Mouse (Mus musculus) lung, embryonic 15.5 days (tissue): ENCODE data around the gene Cfi. TPM values are rescaled to one million over a fixed set of nuclear protein-coding genes. Genes with fewer than 3 reads are reported as not detected.

Experiments
- ATAC-seq: fragments of 200-750 bp; cut with Nextera tagmentation; 2 replicates; pipeline ENCODE4 v1.8.0; 2017; ENCODE audit warnings: moderate number of reproducible peaks, borderline replicate concordance; ENCODE audit not compliant: low FRiP score, low TSS enrichment; ENCODE audit errors: extremely low read depth
- H3K27ac ChIP-seq: fragments of 300-500 bp; sonication (generic); 2 replicates; pipeline ENCODE4 v1.5.1; 2015; ENCODE audit warnings: moderate library complexity, mild to moderate bottlenecking, inconsistent platforms
- H3K27me3 ChIP-seq: fragments of 300-500 bp; sonication (generic); 2 replicates; pipeline ENCODE4 v1.6.1; 2015; ENCODE audit warnings: inconsistent platforms
- H3K36me3 ChIP-seq: fragments of 300-500 bp; sonication (generic); 2 replicates; pipeline ENCODE4 v1.6.1; 2015; ENCODE audit warnings: inconsistent platforms
- H3K4me1 ChIP-seq: fragments of 300-500 bp; sonication (generic); 2 replicates; pipeline ENCODE4 v1.6.1; 2015; ENCODE audit warnings: inconsistent platforms
- H3K4me2 ChIP-seq: fragments of 300-500 bp; sonication (generic); 2 replicates; pipeline ENCODE4 v1.6.1; 2015; ENCODE audit warnings: inconsistent platforms, mild to moderate bottlenecking, moderate library complexity
- H3K4me3 ChIP-seq: fragments of 300-500 bp; sonication (generic); 2 replicates; pipeline ENCODE4 v1.5.1; 2015; ENCODE audit warnings: mild to moderate bottlenecking, inconsistent platforms
- H3K9ac ChIP-seq: fragments of 300-500 bp; sonication (generic); 2 replicates; pipeline ENCODE4 v1.6.1; 2015; ENCODE audit warnings: inconsistent platforms
- H3K9me3 ChIP-seq: fragments of 300-500 bp; sonication (generic); 2 replicates; pipeline ENCODE4 v1.6.1; 2016; ENCODE audit warnings: inconsistent platforms
- WGBS: fragments of 180-500 bp; shearing (Covaris S2); methylation state at CpG from one replicate; pipeline ENCODE4 v1.1.7; 2015; 5-methylcytosine and 5-hydroxymethylcytosine counted together
- polyA plus RNA-seq: library from polyadenylated mRNA; unstranded; fragments of >200 nt; fragmentation: Nextera tagmentation; extraction: Ambion mirVana; gene quantifications from 2 replicates; pipeline ENCODE4 v1.2.1, GENCODE M21; 2015

Cfi gene
- polyA plus RNA-seq, 1 experiment from 2014 or later, result 19.8 TPM

GRCm38 (mm10) chr3:129901271-129901809 is 65.7 kb downstream of the Cfi start, which contains the start of gene Casp6:
TSS of gene Casp6 (plus strand) at chr3:129901425.
- H3K36me3 ChIP-seq, result 0 out of 2 replicates have a peak, but pooled peaks cover 4% of the 10 kb centered on the region
- H3K4me3 ChIP-seq, result peak within 1 kb of the TSS; percentile 76
- no peaks in the 10 kb centered on the region for H3K9me3 ChIP-seq
- H3K4me1 ChIP-seq, result peaks cover 15% of the 10 kb centered on the region
- ATAC-seq, result peak; percentile 96
- WGBS, result 0% methylated on average over 34 of the region's 34 CpGs
- peak within 1 kb of the TSS; percentile 51 for H3K9ac ChIP-seq
- H3K27me3 ChIP-seq, result no peaks in the 10 kb centered on the region
- peak within 1 kb of the TSS; percentile 65 for H3K27ac ChIP-seq
- peak within 1 kb of the TSS; percentile 73 for H3K4me2 ChIP-seq

- no peak overlapping the region for H3K4me2 ChIP-seq
- H3K4me1 ChIP-seq, result peaks cover 15% of the 10 kb centered on the region
- no peak for ATAC-seq
- no peak overlapping the region for H3K4me3 ChIP-seq
- H3K27ac ChIP-seq, result no peak overlapping the region
- 0 out of 2 replicates have a peak, but pooled peaks cover 4% of the 10 kb centered on the region for H3K36me3 ChIP-seq
- H3K27me3 ChIP-seq, result no peaks in the 10 kb centered on the region
- no peak overlapping the region for H3K9ac ChIP-seq
- H3K9me3 ChIP-seq, result no peaks in the 10 kb centered on the region
- WGBS, result 84% methylated on average over 3 of the region's 3 CpGs
Observed at GRCm38 (mm10) chr3:129903369-129903768, 67.7 kb downstream of the Cfi start.

DNA sequence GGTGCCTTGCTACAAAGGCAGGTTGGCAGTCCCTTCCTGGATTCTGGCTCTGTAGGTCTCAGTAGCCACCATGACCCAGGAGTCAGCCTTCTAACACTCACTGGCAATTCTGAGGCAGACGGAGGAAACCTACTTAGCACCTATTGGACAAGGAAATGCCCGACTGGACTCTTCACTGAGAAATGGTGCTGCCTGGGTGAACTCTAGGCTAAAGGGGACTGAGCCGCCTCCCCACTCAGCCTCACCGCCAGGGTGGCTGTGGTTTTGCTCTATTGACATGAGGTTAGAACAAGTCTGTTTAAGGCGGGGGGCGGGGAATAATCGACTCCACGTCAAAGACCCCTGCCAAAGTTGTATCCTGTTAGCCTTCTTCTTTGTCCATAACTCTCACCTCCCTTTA is 68.2 kb downstream of the Cfi start:
- no peak overlapping the region for H3K4me2 ChIP-seq
- 78% methylated on average over 8 of the region's 8 CpGs for WGBS

DNA sequence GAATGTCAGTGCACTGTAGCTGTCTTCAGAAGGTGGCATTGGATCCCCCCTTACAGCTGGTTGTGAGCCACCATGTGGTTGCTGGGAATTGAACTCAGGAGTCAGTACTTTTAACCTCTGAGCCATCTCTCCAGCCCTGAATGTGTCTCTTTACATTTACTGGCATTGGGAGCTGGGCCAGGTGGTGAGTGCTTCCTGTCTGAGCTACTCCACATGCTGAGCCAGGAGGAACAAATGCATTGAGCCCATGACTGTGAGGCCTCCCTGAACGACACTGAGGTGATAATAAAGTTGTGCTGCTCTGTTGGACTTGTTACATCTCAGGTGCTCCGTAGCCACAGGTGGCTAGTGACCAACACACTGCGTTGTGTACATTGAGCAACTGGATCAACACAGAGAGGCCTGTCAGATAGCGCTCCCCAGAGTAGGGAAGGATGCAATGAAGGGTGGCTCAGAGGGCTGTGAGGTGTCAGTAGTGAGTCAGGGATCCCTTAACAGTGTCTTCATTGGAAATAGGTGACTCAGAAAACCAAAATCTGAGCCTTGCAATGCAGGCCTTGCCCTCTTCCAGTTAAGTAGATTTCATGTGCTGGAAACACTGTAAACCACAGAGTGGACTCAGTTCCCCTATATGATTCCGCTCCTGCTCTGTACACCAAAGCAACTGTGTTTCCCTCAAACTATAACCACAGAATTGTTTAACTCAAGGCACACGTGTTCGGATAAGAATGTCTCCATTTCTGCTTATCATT is 68.9 kb downstream of the Cfi start:
- H3K4me1 ChIP-seq, result peaks cover 15% of the 10 kb centered on the region
- H3K27ac ChIP-seq, result no peak overlapping the region
- H3K4me2 ChIP-seq, result no peak overlapping the region
- H3K9ac ChIP-seq, result no peak overlapping the region
- H3K9me3 ChIP-seq, result no peaks in the 10 kb centered on the region
- ATAC-seq, result no peak
- peaks cover 14% of the 10 kb centered on the region for H3K36me3 ChIP-seq
- no peak overlapping the region for H3K4me3 ChIP-seq
- WGBS, result 72% methylated on average over 7 of the region's 7 CpGs
- H3K27me3 ChIP-seq, result no peaks in the 10 kb centered on the region

More for the DNA sequence above, 68.2 kb downstream of the Cfi start:
- Histone ChIP-seq H3K27me3 (no peaks in the 10 kb centered on the region), H3K4me3 (no peak overlapping the region), H3K4me1 (peaks cover 15% of the 10 kb centered on the region), H3K36me3 (peaks cover 7% of the 10 kb centered on the region; the same call in 1 of the 2 replicates), H3K9ac (no peak overlapping the region), H3K27ac (no peak overlapping the region), H3K9me3 (no peaks in the 10 kb centered on the region)
- no peak for ATAC-seq

- Histone ChIP-seq H3K9ac (no peak overlapping the region), H3K27ac (no peak overlapping the region), H3K36me3 (peaks cover 50% of the 10 kb centered on the region), H3K4me3 (no peak overlapping the region), H3K4me1 (no peaks in the 10 kb centered on the region), H3K4me2 (no peak overlapping the region), H3K9me3 (no peaks in the 10 kb centered on the region), H3K27me3 (no peaks in the 10 kb centered on the region)
- WGBS, result 89% methylated on average over 14 of the region's 14 CpGs
- no peak for ATAC-seq
Observed at GRCm38 (mm10) chr3:129912025-129912424, 76.3 kb downstream of the Cfi start.

DNA sequence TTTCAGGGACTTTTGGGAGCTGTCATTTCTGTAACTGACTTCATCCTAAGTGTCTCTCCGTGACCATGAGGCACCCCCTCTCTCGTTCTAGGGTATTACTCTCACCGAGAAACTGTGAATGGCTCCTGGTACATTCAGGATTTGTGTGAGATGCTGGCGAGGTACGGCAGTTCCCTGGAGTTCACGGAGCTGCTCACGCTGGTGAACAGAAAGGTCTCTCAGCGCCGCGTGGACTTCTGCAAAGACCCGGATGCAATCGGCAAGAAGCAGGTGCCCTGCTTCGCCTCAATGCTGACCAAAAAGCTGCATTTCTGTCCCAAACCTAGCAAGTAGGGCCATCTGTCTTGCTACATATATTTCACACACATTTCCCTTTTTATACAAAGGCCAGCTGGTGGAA is 77.6 kb downstream of the Cfi start:
- no peak overlapping the region for H3K4me2 ChIP-seq
- H3K27me3 ChIP-seq, result no peaks in the 10 kb centered on the region
- 93% methylated on average over 13 of the region's 13 CpGs for WGBS
- no peaks in the 10 kb centered on the region for H3K4me1 ChIP-seq
- peaks cover 50% of the 10 kb centered on the region for H3K36me3 ChIP-seq
- ATAC-seq, result no peak
- H3K9ac ChIP-seq, result no peak overlapping the region
- H3K4me3 ChIP-seq, result no peak overlapping the region
- no peak overlapping the region for H3K27ac ChIP-seq
- H3K9me3 ChIP-seq, result no peaks in the 10 kb centered on the region

DNA sequence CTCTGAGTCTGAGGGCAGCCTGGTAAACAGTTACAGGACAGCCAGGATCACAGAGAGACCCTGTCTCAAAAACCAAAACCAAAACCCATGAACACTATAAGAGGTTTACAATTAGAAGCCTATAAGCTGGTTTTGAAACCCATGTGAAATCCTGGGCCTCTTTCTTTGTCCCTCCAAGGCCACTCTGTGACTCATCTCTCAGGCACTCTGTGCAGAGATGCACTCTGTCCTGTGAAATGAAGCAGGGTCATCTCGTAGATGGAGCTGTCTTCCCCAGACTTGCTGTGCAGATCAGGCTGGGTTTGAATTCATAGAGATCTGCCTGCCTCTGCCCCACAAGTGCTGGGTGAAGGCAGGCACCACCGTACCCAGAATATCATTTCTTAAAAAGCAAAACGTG is 81.7 kb downstream of the Cfi start:
- no peak for ATAC-seq
- no peak overlapping the region for H3K4me3 ChIP-seq
- H3K9me3 ChIP-seq, result no peaks in the 10 kb centered on the region
- no peaks in the 10 kb centered on the region for H3K4me1 ChIP-seq
- no peaks in the 10 kb centered on the region for H3K27me3 ChIP-seq
- WGBS, result 75% methylated on average over 3 of the region's 3 CpGs
- H3K4me2 ChIP-seq, result no peak overlapping the region
- no peak overlapping the region for H3K9ac ChIP-seq
- H3K27ac ChIP-seq, result no peak overlapping the region
- peaks cover 22% of the 10 kb centered on the region for H3K36me3 ChIP-seq

DNA sequence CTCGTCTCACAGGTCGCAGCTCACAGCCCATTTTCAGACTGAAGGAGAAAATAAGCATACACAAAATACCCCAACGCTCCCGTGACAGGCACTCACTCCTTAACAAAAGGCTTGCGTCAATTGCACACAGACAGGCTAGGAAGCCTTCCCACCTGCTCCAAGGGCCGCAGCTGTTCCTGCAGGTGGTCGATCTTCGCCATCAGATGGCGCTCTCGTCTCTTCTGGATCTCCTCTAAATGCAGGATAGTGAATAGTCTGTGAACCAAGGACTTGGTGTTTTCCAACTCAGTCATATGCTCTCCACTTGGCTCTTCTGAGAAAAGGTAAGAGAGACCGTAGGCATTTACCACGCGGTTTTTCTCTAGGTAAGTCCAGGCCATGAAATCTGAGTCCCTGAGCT is 82.8 kb downstream of the Cfi start:
- H3K4me2 ChIP-seq, result no peak overlapping the region
- H3K4me3 ChIP-seq, result no peak overlapping the region
- H3K36me3 ChIP-seq, result peaks cover 14% of the 10 kb centered on the region
- no peaks in the 10 kb centered on the region for H3K27me3 ChIP-seq
- no peak overlapping the region for H3K9ac ChIP-seq
- 13% methylated on average over 13 of the region's 13 CpGs for WGBS
- no peaks in the 10 kb centered on the region for H3K4me1 ChIP-seq
- no peak overlapping the region for H3K27ac ChIP-seq
- ATAC-seq, result no peak
- no peaks in the 10 kb centered on the region for H3K9me3 ChIP-seq

GRCm38 (mm10) chr3:129923581-129923980 is 87.9 kb downstream of the Cfi start:
- ATAC-seq, result no peak
- Histone ChIP-seq H3K4me1 (no peaks in the 10 kb centered on the region), H3K9ac (no peak overlapping the region), H3K27ac (no peak overlapping the region), H3K9me3 (no peaks in the 10 kb centered on the region), H3K4me3 (no peak overlapping the region), H3K4me2 (no peak overlapping the region), H3K27me3 (no peaks in the 10 kb centered on the region), H3K36me3 (no peaks in the 10 kb centered on the region)
- 84% methylated on average over 7 of the region's 7 CpGs for WGBS

Other genes starting within 250 kb of the Cfi start
- 0.96 and 1.3 TPM in 2 replicates for gene Egf, start 80.6 kb upstream of the Cfi start, polyA plus RNA-seq
- gene Lrit3, start 31.9 kb upstream of the Cfi start, polyA plus RNA-seq, result not detected in 2 replicates
- gene Rrh, start 13.3 kb upstream of the Cfi start, polyA plus RNA-seq, result 0.15 TPM in 1 of 2 replicates, not detected in the other
- gene Gar1, start 4.5 kb upstream of the Cfi start, polyA plus RNA-seq, result 82.9 and 92.0 TPM in 2 replicates
- gene Pla2g12a, start 42.7 kb downstream of the Cfi start, polyA plus RNA-seq, result 38.7 and 39.1 TPM in 2 replicates
- 81.2 and 87.4 TPM in 2 replicates for gene Casp6, start 65.5 kb downstream of the Cfi start, polyA plus RNA-seq
- 3.3 and 4.9 TPM in 2 replicates for gene Mcub, start 134.3 kb downstream of the Cfi start, polyA plus RNA-seq
- 28.6 and 29.8 TPM in 2 replicates for gene Sec24b, start 225.7 kb downstream of the Cfi start, polyA plus RNA-seq